Mouse (Mus musculus) E14TG2a.4 (cell line): ENCODE data around the gene Tra2b.
A peak's percentile ranks its signal among the peaks of the same experiment; 100 is the strongest.
"Not testable (repeated sequence)": the region's sequence is repeated elsewhere in the genome, so short reads cannot be mapped to it uniquely, and the experiment has no call there.

Source experiments
- H3K27me3 ChIP-seq: 2 replicates; pipeline ENCODE4 v1.6.1; 2014; ENCODE audit warnings: low read length, control low read depth; ENCODE audit not compliant: insufficient read depth
- H3K36me3 ChIP-seq: 2 replicates; pipeline ENCODE4 v1.6.1; 2014; ENCODE audit warnings: low read length, control low read depth; ENCODE audit not compliant: insufficient read depth
- H3K4me1 ChIP-seq: replicated peaks from 2 replicates; pipeline ENCODE4 v1.6.1; 2014; ENCODE audit warnings: low read depth, low read length, control low read depth
- H3K4me3 ChIP-seq: replicated peaks from 2 replicates; pipeline ENCODE4 v1.5.1; 2014; ENCODE audit warnings: mild to moderate bottlenecking, low read length
- H3K9me3 ChIP-seq: 2 replicates; pipeline ENCODE4 v1.6.1; 2014; ENCODE audit warnings: low read length, control low read depth
- CTCF ChIP-seq: conservative IDR thresholded peaks from 2 replicates; pipeline ENCODE4 v1.5.1; 2014; ENCODE audit warnings: low read length
- NANOG ChIP-seq: IDR thresholded peaks from 2 replicates; pipeline ENCODE4 v1.6.1; 2014; ENCODE audit warnings: borderline replicate concordance, low read length, mixed read lengths
- POU5F1 ChIP-seq: IDR thresholded peaks from 2 replicates; pipeline ENCODE4 v1.6.1; 2014; ENCODE audit warnings: low read length, borderline replicate concordance

The Tra2b gene

GRCm38 (mm10) chr16:22265849-22266376 is at the start of gene Tra2b:
Gene Tra2b, minus strand, starts transcription at chr16:22266005.
- Histone ChIP-seq H3K36me3 (peaks cover 27% of the 10 kb centered on the region), H3K4me1 (peaks cover 61% of the 10 kb centered on the region), H3K9me3 (no peaks in the 10 kb centered on the region), H3K27me3 (no peaks in the 10 kb centered on the region), H3K4me3 (peak within 1 kb of the TSS; percentile 99)
- no peak for TF ChIP-seq CTCF

GRCm38 (mm10) chr16:22310649-22311048 is 44.8 kb upstream of the Tra2b start:
- Histone ChIP-seq H3K36me3 (no peaks in the 10 kb centered on the region), H3K27me3 (peaks cover 7% of the 10 kb centered on the region; the same call in 1 of the 2 replicates), H3K9me3 (no peaks in the 10 kb centered on the region), H3K4me1 (peaks cover 27% of the 10 kb centered on the region), H3K4me3 (no peak overlapping the region)
- TF ChIP-seq CTCF (peak; percentile 70), NANOG (no peak)

- TF ChIP-seq POU5F1: no peak
- TF ChIP-seq CTCF: peak; percentile 81
- H3K4me1 ChIP-seq: peaks cover 7% of the 10 kb centered on the region; the same call in 1 of the 2 replicates
- peaks cover 18% of the 10 kb centered on the region for H3K27me3 ChIP-seq
- no peaks in the 10 kb centered on the region for H3K36me3 ChIP-seq
- H3K4me3 ChIP-seq: no peak overlapping the region
- no peaks in the 10 kb centered on the region for H3K9me3 ChIP-seq
Observed at GRCm38 (mm10) chr16:22302606-22303005, 36.8 kb upstream of the Tra2b start.

GRCm38 (mm10) chr16:22301378-22301777 is 35.6 kb upstream of the Tra2b start:
- TF ChIP-seq POU5F1 (no peak), CTCF (peak; percentile 37), NANOG (no peak)
- Histone ChIP-seq H3K36me3 (no peaks in the 10 kb centered on the region), H3K4me3 (no peak overlapping the region), H3K9me3 (no peaks in the 10 kb centered on the region), H3K27me3 (peaks cover 23% of the 10 kb centered on the region), H3K4me1 (peaks cover 7% of the 10 kb centered on the region; the same call in 1 of the 2 replicates)

DNA sequence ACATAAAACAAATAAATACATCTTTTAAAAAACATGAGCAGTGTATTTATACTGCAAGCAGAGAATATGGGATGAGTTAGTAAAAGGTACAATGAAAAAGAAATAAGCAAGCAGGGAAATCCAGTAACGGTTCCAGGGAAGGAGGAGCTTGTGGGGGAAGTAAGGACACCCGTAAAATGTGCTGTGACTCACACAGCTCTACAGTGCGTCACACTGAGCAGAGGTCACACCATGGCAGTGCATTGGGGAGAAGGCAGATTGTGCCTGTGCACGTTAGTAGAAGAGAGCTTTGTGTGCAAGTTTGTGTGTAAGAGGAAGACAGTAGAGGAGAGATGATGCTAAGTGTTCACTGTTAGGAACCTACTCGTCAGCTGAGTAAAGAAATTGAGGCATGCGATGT is 31.1 kb upstream of the Tra2b start:
- Histone ChIP-seq H3K4me1 (peaks cover under 1% of the 10 kb centered on the region; the same call in 1 of the 2 replicates), H3K4me3 (no peak overlapping the region), H3K36me3 (no peaks in the 10 kb centered on the region), H3K9me3 (peaks cover 8% of the 10 kb centered on the region), H3K27me3 (peaks cover 24% of the 10 kb centered on the region)
- TF ChIP-seq NANOG (no peak), POU5F1 (no peak), CTCF (no peak)

- H3K4me1 ChIP-seq, H3K4me3 ChIP-seq, H3K36me3 ChIP-seq: not testable (repeated sequence)
- H3K27me3 ChIP-seq: peaks cover 15% of the 10 kb centered on the region
- peaks cover 28% of the 10 kb centered on the region for H3K9me3 ChIP-seq
Observed at GRCm38 (mm10) chr16:22294812-22295211, 29.0 kb upstream of the Tra2b start.

- H3K4me3 ChIP-seq: no peak overlapping the region
- peaks cover 40% of the 10 kb centered on the region for H3K9me3 ChIP-seq
- H3K36me3 ChIP-seq: no peaks in the 10 kb centered on the region
- H3K4me1 ChIP-seq: no peaks in the 10 kb centered on the region
- peaks cover 9% of the 10 kb centered on the region for H3K27me3 ChIP-seq
- no peak for TF ChIP-seq POU5F1
- TF ChIP-seq CTCF: peak; percentile 57
Observed at GRCm38 (mm10) chr16:22293600-22293999, 27.8 kb upstream of the Tra2b start.

DNA sequence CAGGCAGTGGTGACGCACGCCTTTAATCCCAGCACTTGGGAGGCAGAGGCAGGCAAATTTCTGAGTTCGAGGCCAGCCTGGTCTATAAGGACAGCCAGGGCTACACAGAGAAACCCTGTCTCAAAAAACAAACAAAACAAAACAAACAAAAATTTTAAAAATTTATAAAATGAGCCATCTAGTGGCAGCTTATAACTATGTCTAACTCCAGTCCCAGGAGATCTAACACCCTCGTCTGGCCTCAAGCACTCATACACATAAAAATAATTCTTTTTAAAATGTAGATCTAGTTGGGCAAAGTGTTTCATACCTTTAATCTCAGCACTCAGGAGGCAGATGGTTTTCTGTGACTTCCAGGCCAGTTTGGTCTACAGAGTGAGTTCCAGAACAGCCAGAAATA is 26.6 kb upstream of the Tra2b start:
- TF ChIP-seq NANOG: no peak
- TF ChIP-seq CTCF: no peak
- TF ChIP-seq POU5F1: no peak
- no peaks in the 10 kb centered on the region for H3K36me3 ChIP-seq
- H3K9me3 ChIP-seq: peaks cover 52% of the 10 kb centered on the region

GRCm38 (mm10) chr16:22289643-22290042 is 23.8 kb upstream of the Tra2b start:
- H3K36me3 ChIP-seq: no peaks in the 10 kb centered on the region
- no peaks in the 10 kb centered on the region for H3K27me3 ChIP-seq
- TF ChIP-seq NANOG: no peak
- TF ChIP-seq CTCF: no peak
- TF ChIP-seq POU5F1: no peak
- H3K4me3 ChIP-seq: no peak overlapping the region
- no peaks in the 10 kb centered on the region for H3K4me1 ChIP-seq
- H3K9me3 ChIP-seq: peaks cover 58% of the 10 kb centered on the region

More for the DNA sequence above, 26.6 kb upstream of the Tra2b start:
- Histone ChIP-seq H3K4me1 (no peaks in the 10 kb centered on the region), H3K27me3 (peaks cover 9% of the 10 kb centered on the region; the same call in 1 of the 2 replicates), H3K4me3 (no peak overlapping the region)
